Mouse (Mus musculus): ENCODE results near the gene Layn. TPM values are rescaled to one million over a fixed set of nuclear protein-coding genes. Genes with fewer than 3 reads are reported as not detected.

Gene Layn
- polyA plus RNA-seq, 1 experiment from 2014 or later = 9.9 TPM

DNA sequence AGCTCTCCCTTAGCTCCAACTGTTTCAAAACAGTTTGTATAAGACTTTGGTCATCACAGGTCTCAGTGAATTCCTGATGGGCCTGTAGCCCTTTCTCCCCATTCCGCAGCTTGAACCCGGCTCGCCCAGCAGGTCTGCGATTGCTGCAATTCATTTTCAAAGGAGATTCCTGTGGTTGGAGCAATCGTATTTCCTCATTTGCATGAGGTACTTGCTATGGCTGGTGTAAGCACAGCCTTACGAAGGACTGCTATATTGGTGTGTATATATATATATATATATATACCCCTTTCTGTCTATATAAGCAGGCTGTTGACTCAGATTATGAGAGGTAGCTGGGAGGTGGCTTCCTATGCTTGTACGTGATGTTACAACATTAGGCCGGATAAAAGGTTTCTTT lies 44.6 kb downstream of the Layn start:
- H3K9me3 ChIP-seq (replicated peaks) = no peaks in the 10 kb centered on the region
- H3K36me3 ChIP-seq = no peaks in the 10 kb centered on the region
- no peak for ATAC-seq (ENCODE audit: insufficient number of reproducible peaks, low FRiP score)
- H3K27ac ChIP-seq (ENCODE audit: poor library complexity, severe bottlenecking) = no peak overlapping the region
- H3K27me3 ChIP-seq (replicated peaks) = no peaks in the 10 kb centered on the region
- H3K4me3 ChIP-seq = no peak overlapping the region
- H3K4me2 ChIP-seq = no peak overlapping the region
- WGBS = 69% methylated on average over 8 of the region's 8 CpGs
- peaks cover 5% of the 10 kb centered on the region; the same call in 1 of the 2 replicates for H3K4me1 ChIP-seq (replicated peaks)
- no peak overlapping the region for H3K9ac ChIP-seq

DNA sequence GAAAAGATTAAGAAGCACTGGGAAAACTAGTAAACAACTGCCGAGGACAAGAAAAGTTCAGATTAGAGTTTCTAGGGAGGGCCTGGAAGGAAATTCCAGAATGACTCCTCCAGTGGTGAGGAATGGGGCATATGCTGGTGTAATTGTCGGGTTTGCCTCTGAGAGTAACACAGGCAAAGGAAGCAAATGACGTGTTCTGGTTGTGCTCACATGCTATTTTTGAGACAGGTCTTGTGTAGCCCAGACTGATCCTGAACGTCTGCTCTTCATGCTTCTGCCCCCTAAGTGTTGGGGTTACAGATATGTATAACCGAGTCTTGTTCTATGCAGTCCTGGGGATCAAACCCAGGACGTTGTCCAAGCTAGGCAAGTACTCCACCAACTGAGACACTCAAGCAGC lies 45.3 kb downstream of the Layn start:
- 40% methylated on average over 6 of the region's 6 CpGs for WGBS
- no peak overlapping the region for H3K27ac ChIP-seq (ENCODE audit: poor library complexity, severe bottlenecking)
- ATAC-seq (ENCODE audit: insufficient number of reproducible peaks, low FRiP score) = no peak

DNA sequence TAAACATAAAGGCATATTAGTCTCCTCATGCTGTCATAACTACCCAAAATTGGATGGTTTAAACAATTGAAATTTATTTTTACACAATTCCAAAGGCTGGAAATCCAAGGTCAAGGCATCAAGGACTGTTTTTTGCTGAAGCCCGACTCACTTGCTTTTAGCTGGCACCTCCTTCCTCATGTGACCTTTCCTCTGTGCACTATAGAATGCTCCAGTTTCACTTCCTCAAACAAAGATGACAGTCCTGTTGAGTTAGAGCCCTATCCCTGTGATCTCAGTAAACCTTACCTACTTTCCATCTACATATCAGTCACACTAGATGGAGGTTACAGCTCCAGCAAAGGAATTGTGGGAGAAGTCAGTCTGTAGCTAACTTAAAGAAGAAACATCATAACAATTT lies 46.7 kb downstream of the Layn start:
- 51% methylated on average over 1 of the region's 1 CpGs for WGBS
- Histone ChIP-seq H3K36me3 (no peaks in the 10 kb centered on the region), H3K4me1 (replicated peaks) (no peaks in the 10 kb centered on the region), H3K4me3 (no peak overlapping the region), H3K4me2 (no peak overlapping the region), H3K9ac (no peak overlapping the region), H3K27ac (ENCODE audit: poor library complexity, severe bottlenecking) (no peak overlapping the region), H3K27me3 (replicated peaks) (no peaks in the 10 kb centered on the region), H3K9me3 (replicated peaks) (no peaks in the 10 kb centered on the region)
- ATAC-seq (ENCODE audit: insufficient number of reproducible peaks, low FRiP score) = no peak

More for the DNA sequence above, 45.3 kb downstream of the Layn start:
- Histone ChIP-seq H3K27me3 (replicated peaks) (no peaks in the 10 kb centered on the region), H3K4me1 (replicated peaks) (peaks cover 5% of the 10 kb centered on the region; the same call in 1 of the 2 replicates), H3K9me3 (replicated peaks) (no peaks in the 10 kb centered on the region), H3K4me2 (no peak overlapping the region), H3K4me3 (no peak overlapping the region), H3K36me3 (no peaks in the 10 kb centered on the region), H3K9ac (no peak overlapping the region)

DNA sequence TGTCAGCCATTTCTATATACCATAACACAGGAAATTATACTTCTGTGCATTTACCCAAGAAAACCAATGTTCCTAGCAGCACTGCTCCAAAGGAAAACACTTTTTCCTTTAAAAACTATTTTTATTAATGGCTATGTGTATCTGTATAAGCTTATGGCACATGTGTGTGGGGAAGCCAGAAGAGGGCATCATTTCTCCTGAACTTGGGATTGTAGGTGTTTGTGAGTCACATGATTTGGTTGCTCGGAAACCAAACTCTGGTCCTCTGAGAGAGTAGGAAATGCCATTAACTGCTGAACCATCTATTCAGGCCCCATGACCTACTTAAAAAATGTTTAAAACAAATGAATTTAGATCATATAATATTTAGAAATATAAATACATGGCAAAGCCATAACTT lies 49.9 kb downstream of the Layn start:
- no peak overlapping the region for H3K4me2 ChIP-seq
- no peak overlapping the region for H3K27ac ChIP-seq (ENCODE audit: poor library complexity, severe bottlenecking)
- H3K9me3 ChIP-seq (replicated peaks) = no peaks in the 10 kb centered on the region
- ATAC-seq (ENCODE audit: insufficient number of reproducible peaks, low FRiP score) = no peak
- H3K36me3 ChIP-seq = no peaks in the 10 kb centered on the region
- no peak overlapping the region for H3K9ac ChIP-seq
- WGBS = 66% methylated on average over 1 of the region's 1 CpGs
- no peaks in the 10 kb centered on the region for H3K4me1 ChIP-seq (replicated peaks)
- no peak overlapping the region for H3K4me3 ChIP-seq
- no peaks in the 10 kb centered on the region for H3K27me3 ChIP-seq (replicated peaks)

DNA sequence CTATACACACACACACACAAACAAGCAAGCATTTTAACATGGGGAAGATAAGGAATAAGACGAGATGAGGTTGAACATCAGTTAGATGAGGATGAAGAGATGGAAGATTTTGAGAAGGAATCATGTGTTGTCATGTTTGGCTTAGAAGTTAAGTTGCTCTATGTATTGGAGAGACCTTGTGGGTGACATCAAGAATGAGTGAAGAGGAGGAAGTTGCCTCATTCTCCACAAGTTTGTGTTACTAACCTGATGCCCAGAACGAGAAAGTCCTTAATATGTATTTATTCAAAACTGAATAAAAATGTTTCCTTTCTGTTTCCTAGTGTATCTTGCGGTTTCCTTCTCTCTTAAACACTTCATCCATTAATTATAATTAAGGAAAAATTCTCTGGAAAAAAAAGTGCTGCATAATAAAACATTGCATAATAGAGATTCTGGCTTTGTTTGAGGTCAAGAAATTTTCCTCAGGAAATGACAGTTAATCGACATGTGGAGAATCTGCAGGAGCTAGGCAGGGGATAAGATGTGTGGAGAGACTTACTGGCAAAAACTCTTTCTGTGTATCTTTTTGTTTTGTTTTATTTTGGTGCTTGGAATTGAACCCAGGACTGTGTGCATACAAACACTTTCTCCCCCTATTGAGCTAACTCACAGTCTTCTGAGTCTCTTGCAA lies 55.6 kb downstream of the Layn start:
- WGBS = 70% methylated on average over 4 of the region's 4 CpGs

DNA sequence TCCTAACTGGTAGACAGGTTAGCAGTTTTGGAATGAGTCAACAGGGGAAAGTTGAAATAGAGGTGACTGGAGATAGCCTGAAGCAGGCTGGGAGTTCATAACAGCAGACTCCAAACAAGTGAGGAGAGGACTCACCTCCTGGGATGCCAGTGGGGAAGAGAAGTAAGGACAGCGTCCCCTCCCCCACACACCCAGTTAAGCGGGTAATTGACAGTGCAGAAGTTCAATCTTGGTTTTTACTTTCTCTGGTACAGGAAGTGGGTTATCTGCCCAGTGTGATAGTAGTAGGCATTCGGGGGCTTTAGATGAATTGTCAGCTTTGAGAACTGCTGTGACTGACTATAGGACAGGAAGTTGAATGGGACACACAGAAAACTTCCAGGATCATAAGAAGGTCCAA lies 56.5 kb downstream of the Layn start:
- Histone ChIP-seq H3K9ac (no peak overlapping the region), H3K4me2 (no peak overlapping the region), H3K27ac (ENCODE audit: poor library complexity, severe bottlenecking) (no peak overlapping the region), H3K4me3 (no peak overlapping the region), H3K4me1 (replicated peaks) (peaks cover 9% of the 10 kb centered on the region), H3K36me3 (no peaks in the 10 kb centered on the region), H3K9me3 (replicated peaks) (no peaks in the 10 kb centered on the region), H3K27me3 (replicated peaks) (no peaks in the 10 kb centered on the region)
- no peak for ATAC-seq (ENCODE audit: insufficient number of reproducible peaks, low FRiP score)
- WGBS = 33% methylated on average over 3 of the region's 3 CpGs

More for the DNA sequence above, 55.6 kb downstream of the Layn start:
- ATAC-seq (ENCODE audit: insufficient number of reproducible peaks, low FRiP score) = no peak
- Histone ChIP-seq H3K9ac (no peak overlapping the region), H3K36me3 (no peaks in the 10 kb centered on the region), H3K27ac (ENCODE audit: poor library complexity, severe bottlenecking) (no peak overlapping the region), H3K9me3 (replicated peaks) (no peaks in the 10 kb centered on the region), H3K4me2 (no peak overlapping the region), H3K27me3 (replicated peaks) (no peaks in the 10 kb centered on the region), H3K4me3 (no peak overlapping the region), H3K4me1 (replicated peaks) (0 out of 2 replicates have a peak, but pooled peaks cover 4% of the 10 kb centered on the region)

DNA sequence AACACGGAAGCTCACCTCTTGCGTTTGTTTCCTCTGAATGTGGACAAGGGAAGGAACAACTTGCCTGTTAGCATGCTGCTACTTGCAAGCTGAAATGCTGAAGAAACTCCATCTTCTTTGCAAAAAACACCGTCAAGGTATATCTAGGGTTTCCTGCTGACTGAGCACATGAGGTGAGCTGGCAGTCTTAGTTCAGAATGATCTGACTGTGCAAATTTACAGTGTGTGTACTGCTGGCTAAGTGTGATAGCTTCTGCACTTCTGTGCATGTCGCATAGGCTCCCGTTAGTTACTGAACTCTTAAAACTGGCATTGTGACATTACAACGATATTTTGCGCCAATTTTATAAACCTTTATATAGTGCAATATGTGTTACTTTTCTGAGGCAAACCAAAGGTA lies 57.2 kb downstream of the Layn start:
- Histone ChIP-seq H3K27me3 (replicated peaks) (no peaks in the 10 kb centered on the region), H3K9ac (no peak overlapping the region), H3K9me3 (replicated peaks) (no peaks in the 10 kb centered on the region), H3K4me2 (no peak overlapping the region), H3K36me3 (no peaks in the 10 kb centered on the region), H3K4me3 (no peak overlapping the region), H3K4me1 (replicated peaks) (peaks cover 9% of the 10 kb centered on the region), H3K27ac (ENCODE audit: poor library complexity, severe bottlenecking) (no peak overlapping the region)
- no peak for ATAC-seq (ENCODE audit: insufficient number of reproducible peaks, low FRiP score)
- 71% methylated on average over 7 of the region's 7 CpGs for WGBS

DNA sequence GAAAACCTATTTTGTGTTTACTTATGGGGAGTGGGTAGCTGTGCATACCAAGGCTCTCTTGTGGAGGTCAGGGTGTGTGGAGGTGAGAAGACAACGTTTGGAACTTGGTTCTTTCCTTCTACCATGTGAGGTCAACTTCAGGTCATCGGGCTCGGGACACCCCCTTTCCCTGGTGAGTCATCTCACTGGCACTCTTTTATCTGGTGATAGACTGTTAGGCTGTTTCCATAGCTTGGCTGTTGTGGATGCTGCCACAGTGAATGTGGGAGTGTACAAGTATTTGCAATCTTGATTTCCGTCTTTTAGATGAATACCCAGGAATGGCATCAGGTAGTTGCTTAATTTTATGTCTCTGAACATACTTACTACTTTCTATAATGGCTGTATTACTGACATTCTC lies 61.2 kb downstream of the Layn start:
- Histone ChIP-seq H3K9ac (no peak overlapping the region), H3K9me3 (replicated peaks) (no peaks in the 10 kb centered on the region), H3K36me3 (no peaks in the 10 kb centered on the region), H3K4me3 (no peak overlapping the region), H3K4me2 (0 out of 2 replicates have a peak overlapping the region, but pooled peaks have one; percentile 7), H3K4me1 (replicated peaks) (peaks cover 6% of the 10 kb centered on the region), H3K27ac (ENCODE audit: poor library complexity, severe bottlenecking) (no peak overlapping the region), H3K27me3 (replicated peaks) (no peaks in the 10 kb centered on the region)
- ATAC-seq (ENCODE audit: insufficient number of reproducible peaks, low FRiP score) = no peak; the same call in 1 of the 2 replicates
- 12% methylated on average over 4 of the region's 4 CpGs for WGBS

DNA sequence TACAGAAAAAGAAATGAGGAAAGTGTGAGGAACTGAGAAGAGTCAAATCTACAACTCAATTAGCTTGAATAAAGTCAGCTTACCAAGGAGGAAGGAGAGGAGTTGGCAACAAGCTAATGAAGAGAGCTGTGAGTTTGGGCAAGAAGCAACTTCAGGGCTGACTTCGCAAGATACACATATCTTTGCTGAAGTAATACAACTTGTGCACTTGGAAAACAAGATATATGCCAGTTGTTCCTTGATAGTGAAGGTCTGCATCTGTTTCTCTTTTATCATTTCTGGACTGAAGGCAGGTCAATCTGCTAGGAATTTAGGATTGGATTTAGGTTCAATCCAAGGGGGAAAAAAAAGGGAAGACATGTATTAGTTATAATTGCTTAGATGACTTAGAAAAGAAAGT lies 63.2 kb downstream of the Layn start:
- H3K9me3 ChIP-seq (replicated peaks) = no peaks in the 10 kb centered on the region
- 63% methylated on average over 1 of the region's 1 CpGs for WGBS
- no peak overlapping the region for H3K4me3 ChIP-seq
- no peak overlapping the region for H3K9ac ChIP-seq
- no peaks in the 10 kb centered on the region for H3K27me3 ChIP-seq (replicated peaks)
- no peak overlapping the region for H3K4me2 ChIP-seq
- H3K27ac ChIP-seq (ENCODE audit: poor library complexity, severe bottlenecking) = no peak overlapping the region
- H3K4me1 ChIP-seq (replicated peaks) = peaks cover 5% of the 10 kb centered on the region
- no peak for ATAC-seq (ENCODE audit: insufficient number of reproducible peaks, low FRiP score)
- H3K36me3 ChIP-seq = no peaks in the 10 kb centered on the region

DNA sequence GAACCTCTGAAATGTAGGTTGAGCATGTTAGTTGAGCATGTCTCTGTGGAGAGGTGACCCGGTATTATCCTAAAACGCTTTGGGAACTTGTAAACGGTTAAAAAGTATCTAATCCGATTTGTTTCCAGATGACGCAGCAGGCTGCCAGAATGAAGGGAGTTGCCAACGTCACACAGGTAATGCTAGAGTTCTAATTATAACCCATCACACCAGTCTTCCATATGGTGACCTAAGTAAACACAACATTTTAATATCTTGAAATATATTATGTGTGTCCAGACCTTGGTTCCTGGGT lies 67.3 kb downstream of the Layn start:
- 4% methylated on average over 6 of the region's 6 CpGs for WGBS

DNA sequence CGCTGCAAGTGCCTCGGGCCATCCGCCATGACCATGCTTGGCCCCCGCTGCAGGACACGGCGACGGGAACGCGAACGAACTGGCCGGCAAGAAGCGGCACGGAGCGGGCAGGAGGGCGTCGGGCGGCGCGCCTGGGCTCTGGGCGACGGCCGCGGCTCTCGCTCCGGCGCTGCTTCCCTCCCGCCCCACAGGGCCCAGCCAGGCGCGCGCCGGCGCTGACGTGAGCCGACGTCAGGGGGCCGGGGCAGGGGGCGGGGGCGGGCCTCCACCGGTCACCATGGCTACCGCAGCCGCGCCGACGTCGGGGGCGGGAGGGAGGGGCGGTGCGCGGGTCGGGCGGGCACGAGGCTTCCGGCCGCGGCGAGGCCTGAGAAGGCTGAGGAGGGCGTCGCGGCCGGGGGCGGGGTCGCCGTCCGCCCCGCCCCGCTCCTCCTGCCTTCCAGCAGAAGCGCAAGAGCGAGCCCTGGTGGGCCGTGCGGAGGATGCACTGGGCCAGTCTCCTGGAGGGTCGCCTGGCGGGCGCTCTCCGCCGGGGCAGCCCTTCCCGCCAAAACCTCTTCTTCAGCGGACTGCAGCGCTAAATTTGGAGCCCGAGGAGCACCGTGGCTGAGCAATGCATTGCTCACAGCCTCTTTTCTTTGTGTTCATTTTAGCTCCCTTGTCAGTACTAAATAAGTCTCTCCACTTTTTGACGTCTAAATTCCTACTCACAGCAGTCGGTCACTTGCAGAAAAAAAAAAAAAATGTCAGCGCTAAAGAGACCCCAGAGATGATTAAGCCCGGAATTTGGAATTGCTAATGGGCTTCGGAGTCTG lies 67.8 kb downstream of the Layn start, which contains the start of gene Sik2:
Gene Sik2, minus strand, starts transcription at position 233 of the 815 bp plus-strand sequence.
- H3K4me1 ChIP-seq (replicated peaks) = no peaks in the 10 kb centered on the region; the same call in 1 of the 2 replicates
- ATAC-seq (ENCODE audit: insufficient number of reproducible peaks, low FRiP score) = peak; percentile 97
- H3K9me3 ChIP-seq (replicated peaks) = no peaks in the 10 kb centered on the region
- no peaks in the 10 kb centered on the region for H3K27me3 ChIP-seq (replicated peaks)
- under 1% methylated on average over 64 of the region's 85 CpGs for WGBS
- peak within 1 kb of the TSS; percentile 82 for H3K9ac ChIP-seq
- H3K4me3 ChIP-seq = peak within 1 kb of the TSS; percentile 83
- peak within 1 kb of the TSS; percentile 90 for H3K4me2 ChIP-seq
- H3K27ac ChIP-seq (ENCODE audit: poor library complexity, severe bottlenecking) = peak within 1 kb of the TSS; percentile 86
- H3K36me3 ChIP-seq = no peaks in the 10 kb centered on the region

More for the DNA sequence above, 67.3 kb downstream of the Layn start:
- 0 out of 2 replicates have a peak overlapping the region, but pooled peaks have one; percentile 40 for H3K9ac ChIP-seq
- H3K4me3 ChIP-seq = peak overlapping the region; percentile 83
- H3K27ac ChIP-seq (ENCODE audit: poor library complexity, severe bottlenecking) = no peak overlapping the region
- no peaks in the 10 kb centered on the region; the same call in 1 of the 2 replicates for H3K4me1 ChIP-seq (replicated peaks)
- ATAC-seq (ENCODE audit: insufficient number of reproducible peaks, low FRiP score) = no peak
- peak overlapping the region; percentile 90 for H3K4me2 ChIP-seq
- H3K36me3 ChIP-seq = no peaks in the 10 kb centered on the region
- H3K9me3 ChIP-seq (replicated peaks) = no peaks in the 10 kb centered on the region
- H3K27me3 ChIP-seq (replicated peaks) = no peaks in the 10 kb centered on the region

All from heart, embryonic 12.5 days (tissue).